Mouse (Mus musculus) heart, adult 10 weeks (tissue): ENCODE data around the gene Usp51. TPM values are rescaled to one million over a fixed set of nuclear protein-coding genes. Genes with fewer than 3 reads are reported as not detected.

Experiments
- polyA plus RNA-seq: library from polyadenylated mRNA; stranded (reverse); fragments of 350-450 nt; fragmentation: Illumina TruSeq; extraction: RNeasy Lipid Tissue Mini Kit (QIAGEN cat#74804); gene quantifications from one replicate; pipeline ENCODE4 v1.2.3, GENCODE M21; 2014; ENCODE audit warnings: low read depth, low replicate concordance

Usp51 gene
- not detected for polyA plus RNA-seq

DNA sequence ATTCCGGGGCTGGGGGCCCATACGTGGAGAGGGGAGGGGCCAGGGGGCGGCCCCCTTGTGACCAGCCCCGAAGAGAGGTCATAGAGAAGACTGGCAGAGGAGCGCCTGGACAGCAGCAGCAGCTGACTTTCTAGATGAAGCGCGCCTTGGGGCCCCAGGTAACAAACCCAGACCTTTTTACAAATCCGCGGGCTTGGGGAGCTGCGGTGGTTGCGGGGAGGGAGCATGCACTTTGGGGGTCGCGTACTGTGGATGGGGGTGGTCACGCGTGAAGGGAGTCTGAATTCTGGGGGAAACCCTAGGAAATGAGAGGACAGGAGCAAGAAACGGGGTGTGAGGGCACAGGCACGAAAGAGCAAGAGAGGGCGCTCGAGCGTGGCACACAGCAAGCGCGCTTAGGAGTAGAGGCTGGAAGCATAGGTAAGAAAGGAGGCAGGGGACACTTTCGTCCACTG is at the start of gene Usp51:
Usp51 (plus strand) TSS at position 83 of the 455 bp plus-strand sequence.

DNA sequence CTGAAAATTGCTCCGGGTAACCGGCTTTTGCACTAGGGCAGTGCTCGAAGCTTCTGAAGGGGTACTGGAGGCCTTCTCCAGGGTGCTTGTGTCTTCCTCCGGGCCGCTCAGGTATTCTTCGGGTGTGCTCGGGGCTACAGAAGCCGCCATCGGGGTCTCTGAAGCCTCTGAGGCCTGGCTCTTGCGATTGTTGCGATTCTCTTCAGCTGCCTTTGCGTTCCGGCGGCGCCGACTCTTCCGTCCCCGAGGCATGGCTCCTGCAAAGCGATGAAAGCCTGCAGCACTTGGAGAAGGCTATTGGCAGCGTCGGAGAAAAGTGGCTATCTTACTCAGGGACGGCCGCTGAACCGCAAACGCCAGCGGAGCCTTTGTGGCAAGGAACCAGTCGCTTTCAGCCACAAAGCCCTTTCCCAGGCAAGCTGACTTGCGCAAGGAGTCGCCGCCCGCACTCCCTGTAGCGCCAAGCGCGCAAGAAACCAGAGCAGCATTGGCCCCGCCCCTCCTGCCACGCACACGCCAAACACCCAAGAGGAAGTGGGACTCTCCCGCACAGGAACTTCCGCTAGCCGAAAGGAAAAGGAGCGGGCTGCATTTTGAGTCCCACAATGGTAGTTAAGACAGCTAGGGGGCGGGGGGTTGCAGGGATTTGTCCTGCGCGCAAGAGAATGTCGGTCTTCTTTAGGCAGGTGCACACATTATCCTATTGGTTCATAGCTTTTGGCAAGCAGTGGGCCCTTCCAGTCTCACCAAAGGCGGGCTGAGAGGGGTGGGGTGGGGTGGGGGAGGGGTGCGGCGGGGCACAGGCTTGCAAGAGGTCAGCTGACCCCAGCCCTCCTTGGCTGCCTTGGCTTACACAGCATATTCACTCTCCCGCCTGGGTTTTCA is 31.1 kb downstream of the Usp51 start, which contains the start of gene Mageh1:
Mageh1 (minus strand) TSS at position 489 of the 885 bp plus-strand sequence.

Other genes starting within 250 kb of the Usp51 start
- 2.4 TPM for gene Shroom2, start 237.0 kb upstream of the Usp51 start, polyA plus RNA-seq
- not detected for gene Gpr143, start 224.5 kb upstream of the Usp51 start, polyA plus RNA-seq
- gene Mageh1, start 31.1 kb downstream of the Usp51 start, polyA plus RNA-seq = 12.0 TPM
- not detected for gene Foxr2, start 112.3 kb downstream of the Usp51 start, polyA plus RNA-seq
- 5.0 TPM for gene Rragb, start 133.5 kb downstream of the Usp51 start, polyA plus RNA-seq
- gene Klf8, start 231.0 kb downstream of the Usp51 start, polyA plus RNA-seq = 0.37 TPM